Mouse (Mus musculus): ENCODE measurements at regions not wholly inside any gene's neighbourhood (a gene's known extent, or its start where the extent isn't known, plus 50 kb on each side); places are given as distances from the start of the nearest gene placed in this dataset.
A peak's percentile ranks its signal among the peaks of the same experiment; 100 is the strongest.

DNA sequence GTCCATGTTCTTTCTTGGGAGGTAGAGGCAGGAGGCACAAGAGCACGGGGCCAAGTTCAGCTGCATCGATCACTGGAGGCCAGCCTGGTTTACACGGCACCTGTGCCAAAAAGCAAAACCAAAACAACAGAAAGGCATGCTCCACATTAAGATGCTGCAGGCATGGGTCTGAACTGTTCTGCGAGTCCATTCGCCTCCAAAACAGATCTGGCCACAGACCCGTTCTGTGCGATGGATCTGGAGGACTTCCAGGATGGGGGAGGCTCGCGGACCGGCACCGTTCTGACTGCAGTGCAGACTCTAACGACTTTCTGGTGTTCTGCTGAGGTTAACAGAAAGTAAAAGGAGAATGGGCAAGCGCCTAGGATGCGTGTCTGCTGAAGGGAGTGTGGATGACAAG is 52.3 kb downstream of the A230072I06Rik start:
- peaks cover 62% of the 10 kb centered on the region for H3K27me3 ChIP-seq
- no peak overlapping the region for H3K4me2 ChIP-seq
- no peaks in the 10 kb centered on the region for H3K9me3 ChIP-seq
- no peaks in the 10 kb centered on the region for H3K36me3 ChIP-seq
- no peak overlapping the region for H3K9ac ChIP-seq
- H3K4me3 ChIP-seq, result no peak overlapping the region
- 76% methylated on average over 14 of the region's 14 CpGs for WGBS
- peaks cover 38% of the 10 kb centered on the region for H3K4me1 ChIP-seq (replicated peaks)
- ATAC-seq (ENCODE audit: low read depth), result no peak
- no peak overlapping the region for H3K27ac ChIP-seq (replicated peaks)

DNA sequence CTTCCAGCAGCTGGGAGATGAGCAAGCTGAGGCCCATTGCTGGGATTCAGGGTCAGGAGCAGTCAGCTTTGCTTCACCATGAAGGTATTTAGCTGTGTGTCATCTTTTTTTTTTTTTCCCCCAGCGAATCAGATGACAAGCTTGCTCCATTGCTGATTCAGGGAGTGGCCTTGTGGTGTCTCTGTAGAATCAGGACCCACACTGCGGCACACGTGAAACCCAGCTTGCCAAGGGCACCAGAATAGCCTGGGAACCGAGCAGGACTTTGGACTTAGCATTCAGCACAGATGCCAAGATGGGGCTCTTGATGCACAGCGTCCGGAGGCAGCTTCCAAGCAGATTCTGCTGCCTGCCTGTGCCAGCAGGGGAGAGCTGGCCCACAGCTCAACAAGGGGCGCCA is 53.0 kb downstream of the A230072I06Rik start:
- no peaks in the 10 kb centered on the region for H3K9me3 ChIP-seq
- no peak overlapping the region for H3K4me3 ChIP-seq
- peaks cover 67% of the 10 kb centered on the region for H3K27me3 ChIP-seq
- no peak overlapping the region for H3K27ac ChIP-seq (replicated peaks)
- peaks cover 38% of the 10 kb centered on the region for H3K4me1 ChIP-seq (replicated peaks)
- H3K36me3 ChIP-seq, result no peaks in the 10 kb centered on the region
- no peak overlapping the region for H3K4me2 ChIP-seq
- ATAC-seq (ENCODE audit: low read depth), result no peak
- no peak overlapping the region for H3K9ac ChIP-seq
- WGBS, result 90% methylated on average over 7 of the region's 7 CpGs

DNA sequence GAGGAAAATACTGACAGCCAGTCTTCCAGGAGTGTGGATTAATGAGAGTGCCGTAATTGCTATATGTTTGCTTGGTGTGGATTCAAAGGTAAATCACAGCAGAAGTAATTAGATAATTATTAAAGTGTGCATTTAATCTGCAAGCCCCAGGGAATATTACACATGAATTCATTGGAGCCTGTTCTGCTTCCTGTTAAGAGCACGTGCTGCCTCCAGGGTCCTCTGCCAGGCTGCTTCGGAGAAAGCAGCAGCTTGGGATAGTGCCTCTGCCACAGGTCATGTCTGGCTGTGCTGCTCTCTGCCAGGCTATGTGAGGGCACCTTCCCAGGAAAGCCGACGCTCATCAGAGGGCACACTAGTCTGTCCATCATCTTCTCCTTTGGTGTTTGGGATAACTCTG is 55.5 kb downstream of the A230072I06Rik start:
- Histone ChIP-seq H3K27me3 (peaks cover 79% of the 10 kb centered on the region), H3K4me1 (replicated peaks) (peaks cover 15% of the 10 kb centered on the region), H3K4me2 (no peak overlapping the region), H3K9ac (no peak overlapping the region), H3K4me3 (no peak overlapping the region), H3K36me3 (no peaks in the 10 kb centered on the region), H3K27ac (replicated peaks) (no peak overlapping the region), H3K9me3 (no peaks in the 10 kb centered on the region)
- 44% methylated on average over 5 of the region's 5 CpGs for WGBS
- ATAC-seq (ENCODE audit: low read depth), result peak; percentile 41; the same call in 1 of the 2 replicates

DNA sequence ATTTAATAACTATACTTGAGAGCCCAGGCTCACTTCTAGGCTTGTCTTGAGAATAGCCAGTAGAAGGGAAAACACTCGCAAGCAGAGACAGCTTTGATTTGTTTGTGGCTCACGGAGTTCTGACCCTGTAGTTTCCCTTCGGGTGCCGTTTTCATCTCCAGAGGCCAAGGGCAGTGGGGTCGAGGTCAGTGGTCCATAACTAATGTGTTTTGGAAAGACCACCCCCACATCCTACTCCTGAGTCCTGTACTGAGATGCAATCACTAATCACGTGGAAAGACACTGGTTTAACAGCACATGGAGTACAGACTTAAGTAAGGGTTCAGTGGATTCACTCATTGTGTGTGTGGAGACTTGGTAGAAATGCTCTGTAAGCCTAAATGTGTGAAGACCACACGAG is 56.0 kb downstream of the A230072I06Rik start:
- peaks cover 15% of the 10 kb centered on the region for H3K4me1 ChIP-seq (replicated peaks)
- 33% methylated on average over 7 of the region's 7 CpGs for WGBS
- no peaks in the 10 kb centered on the region for H3K36me3 ChIP-seq
- H3K9ac ChIP-seq, result no peak overlapping the region
- no peaks in the 10 kb centered on the region for H3K9me3 ChIP-seq
- H3K27me3 ChIP-seq, result peaks cover 74% of the 10 kb centered on the region
- no peak overlapping the region for H3K4me3 ChIP-seq
- no peak overlapping the region for H3K4me2 ChIP-seq
- ATAC-seq (ENCODE audit: low read depth), result no peak
- H3K27ac ChIP-seq (replicated peaks), result no peak overlapping the region

DNA sequence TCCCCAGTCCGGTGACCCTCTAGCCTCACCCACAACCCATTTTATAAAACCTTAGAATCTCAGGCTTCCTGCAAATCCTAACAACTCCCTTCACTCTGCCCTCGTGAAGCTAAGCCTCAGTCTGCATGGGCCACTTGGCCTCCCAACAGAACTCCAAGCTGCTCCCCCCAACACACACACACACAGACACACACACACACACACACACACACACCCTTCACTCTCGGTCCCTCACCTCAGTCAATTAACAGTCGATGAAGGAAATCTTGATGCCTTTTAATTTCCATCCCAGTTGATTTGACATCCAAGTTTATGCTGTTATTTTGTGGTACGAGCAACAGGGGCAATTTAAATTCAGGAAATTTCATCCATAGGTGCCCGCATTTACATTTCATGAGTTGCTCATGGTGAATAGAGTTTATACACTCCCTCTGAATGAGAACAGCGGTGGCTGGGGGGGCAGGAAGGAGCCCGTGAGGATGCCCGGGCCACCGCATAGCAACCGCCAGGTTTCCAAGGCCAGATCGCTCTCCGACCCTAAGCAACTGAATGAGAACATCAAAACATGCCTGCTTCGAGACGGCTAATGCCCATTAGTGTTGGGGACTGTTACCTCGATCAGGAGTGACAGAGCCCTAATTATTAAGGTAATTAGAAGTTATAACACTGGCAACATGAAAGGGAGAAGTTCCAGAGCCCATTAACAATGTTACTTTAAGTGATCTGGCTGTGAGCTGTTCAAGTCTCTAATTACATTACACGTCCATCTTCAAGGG is 55.8 kb upstream of the Sox1 start:
- Histone ChIP-seq H3K4me1 (replicated peaks) (peaks cover 6% of the 10 kb centered on the region), H3K9ac (no peak overlapping the region), H3K27ac (replicated peaks) (no peak overlapping the region), H3K4me3 (no peak overlapping the region), H3K27me3 (peaks cover 48% of the 10 kb centered on the region), H3K36me3 (no peaks in the 10 kb centered on the region), H3K4me2 (no peak overlapping the region), H3K9me3 (no peaks in the 10 kb centered on the region)
- 0 out of 2 replicates have a peak, but pooled peaks have one; percentile 56 for ATAC-seq (ENCODE audit: low read depth)
- 42% methylated on average over 17 of the region's 17 CpGs for WGBS

DNA sequence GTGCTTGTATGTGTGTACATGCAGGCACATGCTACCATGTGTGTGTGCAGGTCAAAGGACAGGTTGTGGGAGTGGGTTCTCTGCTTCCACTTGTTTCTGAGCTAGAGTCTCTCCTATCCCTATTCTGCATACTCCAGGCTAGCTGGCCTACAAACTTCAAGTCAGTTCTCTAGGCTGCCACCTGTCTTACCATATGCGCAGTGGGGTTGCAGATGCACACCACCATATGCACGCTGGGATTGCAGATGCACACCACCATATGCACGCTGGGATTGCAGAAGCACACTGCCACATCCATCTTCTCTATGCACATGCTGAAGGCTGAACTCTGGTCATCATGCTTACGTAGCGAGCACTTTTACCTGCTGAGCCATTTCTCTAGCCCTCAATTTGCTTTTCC is 54.1 kb upstream of the Sox1 start:
- H3K36me3 ChIP-seq, result no peaks in the 10 kb centered on the region
- no peak overlapping the region for H3K4me2 ChIP-seq
- ATAC-seq (ENCODE audit: low read depth), result no peak
- 86% methylated on average over 5 of the region's 5 CpGs for WGBS
- no peak overlapping the region for H3K9ac ChIP-seq
- H3K27me3 ChIP-seq, result peaks cover 34% of the 10 kb centered on the region
- H3K4me3 ChIP-seq, result no peak overlapping the region
- H3K9me3 ChIP-seq, result no peaks in the 10 kb centered on the region
- no peak overlapping the region for H3K27ac ChIP-seq (replicated peaks)
- no peaks in the 10 kb centered on the region for H3K4me1 ChIP-seq (replicated peaks)
